Mouse (Mus musculus) lung, embryonic 15.5 days (tissue): ENCODE data around the gene Fnbp1. TPM values are rescaled to one million over a fixed set of nuclear protein-coding genes. Genes with fewer than 3 reads are reported as not detected.

Source experiments
- ATAC-seq: fragments of 200-750 bp; cut with Nextera tagmentation; 2 replicates; pipeline ENCODE4 v1.8.0; 2017; ENCODE audit warnings: moderate number of reproducible peaks, borderline replicate concordance; ENCODE audit not compliant: low FRiP score, low TSS enrichment; ENCODE audit errors: extremely low read depth
- H3K27ac ChIP-seq: fragments of 300-500 bp; sonication (generic); 2 replicates; pipeline ENCODE4 v1.5.1; 2015; ENCODE audit warnings: moderate library complexity, mild to moderate bottlenecking, inconsistent platforms
- H3K27me3 ChIP-seq: fragments of 300-500 bp; sonication (generic); 2 replicates; pipeline ENCODE4 v1.6.1; 2015; ENCODE audit warnings: inconsistent platforms
- H3K36me3 ChIP-seq: fragments of 300-500 bp; sonication (generic); 2 replicates; pipeline ENCODE4 v1.6.1; 2015; ENCODE audit warnings: inconsistent platforms
- H3K4me1 ChIP-seq: fragments of 300-500 bp; sonication (generic); 2 replicates; pipeline ENCODE4 v1.6.1; 2015; ENCODE audit warnings: inconsistent platforms
- H3K4me2 ChIP-seq: fragments of 300-500 bp; sonication (generic); 2 replicates; pipeline ENCODE4 v1.6.1; 2015; ENCODE audit warnings: inconsistent platforms, mild to moderate bottlenecking, moderate library complexity
- H3K4me3 ChIP-seq: fragments of 300-500 bp; sonication (generic); 2 replicates; pipeline ENCODE4 v1.5.1; 2015; ENCODE audit warnings: mild to moderate bottlenecking, inconsistent platforms
- H3K9ac ChIP-seq: fragments of 300-500 bp; sonication (generic); 2 replicates; pipeline ENCODE4 v1.6.1; 2015; ENCODE audit warnings: inconsistent platforms
- H3K9me3 ChIP-seq: fragments of 300-500 bp; sonication (generic); 2 replicates; pipeline ENCODE4 v1.6.1; 2016; ENCODE audit warnings: inconsistent platforms
- WGBS: fragments of 180-500 bp; shearing (Covaris S2); methylation state at CpG from one replicate; pipeline ENCODE4 v1.1.7; 2015; 5-methylcytosine and 5-hydroxymethylcytosine counted together
- polyA plus RNA-seq: library from polyadenylated mRNA; unstranded; fragments of >200 nt; fragmentation: Nextera tagmentation; extraction: Ambion mirVana; gene quantifications from 2 replicates; pipeline ENCODE4 v1.2.1, GENCODE M21; 2015

Fnbp1 gene
- polyA plus RNA-seq, 1 experiment from 2014 or later = 17.7 TPM

DNA sequence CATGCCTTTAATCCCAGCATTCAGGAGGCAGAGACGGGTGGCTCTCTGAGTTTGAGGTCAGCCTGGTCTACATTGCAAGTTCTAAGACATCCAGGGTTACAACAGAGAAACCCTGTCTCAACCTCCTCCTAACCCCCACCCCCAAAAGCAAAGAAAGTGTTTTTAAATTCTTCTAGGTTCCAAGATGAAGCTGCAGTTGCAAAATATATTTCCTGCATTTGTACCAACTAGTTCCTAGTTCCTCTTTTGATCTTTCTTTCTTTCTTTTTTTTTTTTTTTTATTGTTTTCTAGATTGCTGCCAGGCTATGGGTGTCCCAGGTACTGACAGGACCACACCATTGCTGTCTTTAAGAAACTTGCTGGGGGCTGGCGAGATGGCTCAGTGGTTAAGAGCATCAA lies 66.6 kb downstream of the Fnbp1 start:
- no peaks in the 10 kb centered on the region for H3K4me1 ChIP-seq
- H3K9ac ChIP-seq = no peak overlapping the region
- H3K27me3 ChIP-seq = no peaks in the 10 kb centered on the region
- no peak overlapping the region for H3K27ac ChIP-seq
- H3K36me3 ChIP-seq = peaks cover 10% of the 10 kb centered on the region
- 87% methylated on average over 2 of the region's 2 CpGs for WGBS
- H3K4me2 ChIP-seq = no peak overlapping the region
- no peak overlapping the region for H3K4me3 ChIP-seq
- no peaks in the 10 kb centered on the region for H3K9me3 ChIP-seq
- no peak for ATAC-seq

DNA sequence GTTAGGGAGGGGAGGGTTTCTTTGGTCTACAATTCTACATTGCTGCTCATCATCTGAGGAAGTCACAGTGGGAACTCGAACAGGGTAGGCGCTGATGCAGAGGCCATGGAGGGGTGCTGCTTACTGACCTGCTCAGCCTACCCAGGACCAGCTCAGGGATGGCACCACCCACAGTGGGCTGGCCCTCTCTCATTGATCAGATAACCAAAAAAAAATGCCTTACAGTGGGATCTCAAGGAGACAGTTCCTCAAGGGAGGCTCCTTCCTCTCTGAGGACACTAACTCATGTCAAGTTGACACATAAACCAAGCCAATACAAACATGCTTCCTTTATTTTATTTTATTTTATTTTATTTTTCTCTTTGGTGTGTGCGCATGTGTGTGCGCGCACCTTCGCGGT lies 72.3 kb downstream of the Fnbp1 start:
- no peak overlapping the region for H3K4me3 ChIP-seq
- peaks cover 10% of the 10 kb centered on the region for H3K4me1 ChIP-seq
- 0 out of 2 replicates have a peak overlapping the region, but pooled peaks have one; percentile 67 for H3K27ac ChIP-seq
- no peaks in the 10 kb centered on the region for H3K27me3 ChIP-seq
- peaks cover 10% of the 10 kb centered on the region for H3K36me3 ChIP-seq
- WGBS = 97% methylated on average over 7 of the region's 7 CpGs
- no peak overlapping the region for H3K4me2 ChIP-seq
- ATAC-seq = no peak
- no peaks in the 10 kb centered on the region for H3K9me3 ChIP-seq
- H3K9ac ChIP-seq = no peak overlapping the region

DNA sequence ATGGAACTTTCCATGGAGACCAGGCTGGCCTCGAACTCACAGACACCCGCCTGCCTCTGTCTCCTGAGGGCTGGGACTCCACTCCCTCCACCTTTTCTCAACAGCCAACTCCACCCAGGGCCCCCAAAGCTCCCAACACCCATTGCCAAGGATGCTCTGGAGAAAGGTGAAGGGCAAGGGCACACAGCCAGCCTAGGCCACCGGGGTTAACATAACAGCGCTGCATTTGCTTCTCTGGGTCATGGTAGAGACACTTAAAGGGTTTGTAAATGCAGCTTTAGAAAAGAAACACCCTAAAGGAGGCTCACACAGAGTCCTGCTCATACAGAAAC lies 72.7 kb downstream of the Fnbp1 start:
- Histone ChIP-seq H3K36me3 (peaks cover 10% of the 10 kb centered on the region), H3K27me3 (no peaks in the 10 kb centered on the region), H3K27ac (peak overlapping the region; percentile 67), H3K4me1 (peaks cover 10% of the 10 kb centered on the region), H3K4me3 (no peak overlapping the region), H3K9me3 (no peaks in the 10 kb centered on the region), H3K9ac (no peak overlapping the region), H3K4me2 (no peak overlapping the region)
- 88% methylated on average over 4 of the region's 4 CpGs for WGBS
- ATAC-seq = no peak

DNA sequence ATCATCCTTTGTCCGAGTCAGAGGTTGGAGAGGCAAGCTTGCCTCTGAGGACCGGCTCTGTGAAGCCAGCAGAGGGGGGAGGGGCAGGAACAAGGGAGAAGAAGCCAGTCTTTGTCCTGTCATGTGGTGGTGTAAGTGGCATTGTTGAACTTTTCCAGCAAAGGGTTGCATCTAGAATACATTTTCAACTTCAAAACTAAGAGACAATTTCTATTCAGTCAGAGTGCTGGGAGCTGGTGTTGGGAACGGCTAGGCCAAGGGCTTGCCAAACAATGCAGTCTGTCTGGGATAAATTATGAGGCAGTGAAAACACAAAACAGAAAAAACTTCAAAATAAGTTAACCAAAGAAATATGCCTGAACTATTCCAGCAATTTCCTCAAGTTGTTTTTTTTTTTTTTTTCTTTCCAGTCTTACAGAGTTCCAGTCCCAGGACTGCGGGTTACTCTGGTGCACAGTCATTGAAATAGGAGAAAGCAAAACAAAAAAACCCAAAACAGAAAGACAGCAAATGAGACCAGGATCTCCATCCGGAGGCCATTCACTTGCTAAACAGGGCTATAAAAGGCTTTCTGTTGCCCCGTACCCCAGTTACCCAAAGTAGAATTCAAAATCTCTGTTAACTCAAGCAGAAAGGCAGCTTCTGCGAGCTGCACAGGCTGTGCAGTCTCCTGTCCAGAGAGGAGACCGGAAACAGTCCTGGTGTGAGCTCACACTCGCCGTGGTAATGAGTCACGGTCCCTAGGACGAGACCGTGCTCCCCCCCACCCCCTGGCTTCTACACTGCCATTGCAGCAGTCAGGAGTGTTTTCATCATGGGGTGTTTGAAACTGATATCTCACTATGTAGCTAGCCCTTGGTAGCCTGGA lies 73.3 kb downstream of the Fnbp1 start:
- H3K4me3 ChIP-seq = no peak overlapping the region
- no peaks in the 10 kb centered on the region for H3K9me3 ChIP-seq
- 54% methylated on average over 13 of the region's 13 CpGs for WGBS
- no peak for ATAC-seq
- no peak overlapping the region for H3K4me2 ChIP-seq
- no peaks in the 10 kb centered on the region for H3K27me3 ChIP-seq
- no peak overlapping the region for H3K9ac ChIP-seq
- peaks cover 10% of the 10 kb centered on the region for H3K4me1 ChIP-seq
- H3K27ac ChIP-seq = peak overlapping the region; percentile 67
- peaks cover 10% of the 10 kb centered on the region for H3K36me3 ChIP-seq

DNA sequence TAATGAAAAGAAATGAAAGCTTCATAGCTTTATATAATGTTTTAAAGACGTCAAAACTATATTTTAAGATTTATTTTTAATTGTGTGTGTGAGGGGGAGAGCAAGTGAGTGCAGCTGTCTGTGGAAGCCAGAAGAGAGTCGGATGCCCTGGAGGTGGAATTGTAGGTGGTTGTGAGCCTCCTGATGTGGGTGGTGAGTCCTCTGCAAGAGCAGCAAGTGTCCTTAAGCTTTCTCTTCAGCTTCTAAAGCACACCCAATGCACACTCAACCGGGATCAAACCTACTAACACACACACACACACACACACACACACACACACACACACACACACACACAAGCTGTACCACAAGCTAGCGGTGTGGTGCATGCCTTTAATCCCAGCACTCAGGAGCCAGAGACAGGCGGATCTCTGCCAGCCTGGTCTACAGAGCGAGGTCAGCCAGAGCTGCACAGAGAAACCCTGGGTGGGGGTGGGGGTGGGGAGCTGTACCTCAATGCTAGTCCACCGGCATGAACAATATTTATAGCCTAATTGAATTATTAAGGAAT lies 74.0 kb downstream of the Fnbp1 start:
- WGBS = 66% methylated on average over 7 of the region's 7 CpGs
- Histone ChIP-seq H3K4me1 (peaks cover 10% of the 10 kb centered on the region), H3K4me2 (no peak overlapping the region)

DNA sequence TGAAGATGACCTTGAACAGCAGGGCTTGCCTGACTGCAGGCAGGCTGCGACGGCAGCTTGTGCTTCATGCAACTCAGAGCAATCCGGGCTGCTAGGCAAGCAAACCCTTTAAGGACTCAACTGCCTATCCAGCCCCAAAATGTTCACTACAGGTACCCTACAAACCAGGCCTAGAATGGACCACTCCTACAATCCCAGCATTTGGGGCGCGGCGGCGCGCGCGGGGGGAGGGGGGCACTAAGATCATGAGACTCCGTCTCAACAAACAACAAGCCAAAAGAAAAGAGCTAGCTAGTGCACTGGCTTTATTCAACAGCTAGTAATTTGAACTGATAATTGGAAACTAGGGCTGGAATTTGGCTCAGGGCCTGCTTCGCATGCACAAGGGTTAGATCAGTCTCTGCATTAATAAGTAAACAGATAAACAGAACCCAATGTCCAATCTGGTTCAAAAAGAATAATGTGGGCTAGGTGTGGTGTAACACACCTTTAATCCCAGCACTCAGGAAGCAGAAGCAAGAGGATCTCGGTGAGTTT lies 74.7 kb downstream of the Fnbp1 start:
- H3K4me1 ChIP-seq = peaks cover 10% of the 10 kb centered on the region
- peaks cover 3% of the 10 kb centered on the region; the same call in 1 of the 2 replicates for H3K36me3 ChIP-seq
- no peak overlapping the region for H3K4me3 ChIP-seq
- no peak overlapping the region for H3K27ac ChIP-seq
- WGBS = 83% methylated on average over 13 of the region's 13 CpGs
- H3K4me2 ChIP-seq = no peak overlapping the region
- H3K9me3 ChIP-seq = no peaks in the 10 kb centered on the region
- no peaks in the 10 kb centered on the region for H3K27me3 ChIP-seq
- no peak for ATAC-seq
- H3K9ac ChIP-seq = no peak overlapping the region

More for the DNA sequence above, 74.0 kb downstream of the Fnbp1 start:
- H3K27ac ChIP-seq = peak overlapping the region; percentile 17; the same call in 1 of the 2 replicates
- H3K9me3 ChIP-seq = no peaks in the 10 kb centered on the region
- H3K27me3 ChIP-seq = no peaks in the 10 kb centered on the region
- H3K36me3 ChIP-seq = peaks cover 8% of the 10 kb centered on the region
- H3K4me3 ChIP-seq = no peak overlapping the region
- no peak overlapping the region for H3K9ac ChIP-seq
- ATAC-seq = no peak; the same call in 1 of the 2 replicates

DNA sequence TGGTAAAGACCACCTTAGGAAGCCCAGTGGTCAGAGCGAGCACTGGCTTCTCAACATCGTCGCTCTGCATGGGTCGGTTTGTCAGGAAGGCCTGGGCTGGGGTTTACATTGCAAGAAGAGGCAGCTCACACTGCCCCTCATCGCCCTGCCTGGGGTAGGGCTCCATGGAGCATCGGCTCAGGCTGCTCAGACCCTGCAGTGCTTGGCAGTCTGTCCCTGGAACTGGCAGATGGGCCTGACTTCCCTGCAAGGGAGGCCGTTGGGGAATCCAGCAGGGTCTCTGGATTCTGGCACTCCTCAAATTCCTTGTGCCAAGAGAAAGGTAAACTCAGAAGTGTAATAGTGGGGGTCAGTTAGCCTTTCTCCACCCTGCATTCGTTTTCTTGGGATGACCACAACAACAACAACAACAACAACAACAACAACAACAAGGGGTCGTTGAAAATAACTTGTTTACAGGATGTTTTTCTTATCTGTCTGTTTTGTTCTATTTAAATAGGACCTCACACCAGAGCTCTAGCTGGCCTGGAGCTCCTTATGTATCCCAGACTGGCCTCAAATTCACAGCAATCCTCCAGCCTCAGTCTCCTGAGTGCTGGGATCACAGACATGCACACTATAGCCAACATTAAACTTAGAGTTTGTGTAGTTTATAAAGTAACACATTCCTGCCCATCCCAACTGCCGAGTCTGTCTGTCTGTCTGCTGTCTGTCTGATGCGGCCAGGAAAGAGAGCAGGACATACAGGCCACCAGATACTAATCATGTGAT lies 75.6 kb downstream of the Fnbp1 start:
- peaks cover 10% of the 10 kb centered on the region for H3K4me1 ChIP-seq
- H3K27ac ChIP-seq = no peak overlapping the region
- 73% methylated on average over 11 of the region's 11 CpGs for WGBS
- no peaks in the 10 kb centered on the region for H3K36me3 ChIP-seq
- no peaks in the 10 kb centered on the region for H3K9me3 ChIP-seq
- H3K4me3 ChIP-seq = no peak overlapping the region
- H3K27me3 ChIP-seq = no peaks in the 10 kb centered on the region
- no peak overlapping the region for H3K4me2 ChIP-seq
- no peak overlapping the region for H3K9ac ChIP-seq
- ATAC-seq = no peak

DNA sequence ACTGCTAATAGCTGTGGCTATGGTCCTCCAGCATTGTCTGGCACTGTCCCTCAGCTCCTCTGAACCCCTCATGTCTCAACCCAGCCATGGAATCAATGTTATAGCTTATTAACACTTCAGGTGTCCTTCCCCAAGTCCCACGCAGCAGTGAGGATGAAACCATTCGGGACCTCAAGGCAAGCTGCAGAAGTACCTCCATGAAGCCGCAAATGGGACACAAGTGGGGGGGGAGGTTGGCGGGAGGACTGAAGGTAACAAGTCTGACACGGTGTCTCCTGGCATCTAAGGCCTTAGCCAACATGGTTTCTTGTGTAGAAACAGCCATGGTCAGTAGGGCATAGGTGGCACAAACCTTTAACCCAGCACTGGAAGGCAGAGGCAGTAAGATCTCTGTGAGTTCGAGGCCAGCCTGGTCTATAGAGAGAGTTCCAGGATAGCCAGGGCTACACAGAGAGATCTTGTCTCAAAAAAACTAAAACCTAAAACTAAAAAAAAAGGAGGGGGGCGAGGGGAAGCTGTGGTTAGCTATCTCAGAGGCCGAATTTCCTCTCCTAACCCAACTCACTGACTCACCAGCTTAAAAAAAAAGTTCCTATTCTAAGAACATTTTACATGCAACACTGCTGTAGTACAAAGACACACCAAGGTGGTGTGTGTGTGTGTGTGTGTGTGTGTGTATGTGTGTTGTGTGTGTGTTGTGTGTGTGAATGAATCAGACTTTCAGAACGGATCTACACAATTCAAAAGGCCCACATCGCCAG lies 79.8 kb downstream of the Fnbp1 start:
- no peaks in the 10 kb centered on the region for H3K9me3 ChIP-seq
- peaks cover 5% of the 10 kb centered on the region; the same call in 1 of the 2 replicates for H3K36me3 ChIP-seq
- H3K27ac ChIP-seq = no peak overlapping the region
- 87% methylated on average over 10 of the region's 10 CpGs for WGBS
- no peak overlapping the region for H3K4me3 ChIP-seq
- ATAC-seq = no peak
- H3K4me1 ChIP-seq = no peaks in the 10 kb centered on the region
- no peak overlapping the region for H3K9ac ChIP-seq
- no peaks in the 10 kb centered on the region for H3K27me3 ChIP-seq
- H3K4me2 ChIP-seq = no peak overlapping the region

DNA sequence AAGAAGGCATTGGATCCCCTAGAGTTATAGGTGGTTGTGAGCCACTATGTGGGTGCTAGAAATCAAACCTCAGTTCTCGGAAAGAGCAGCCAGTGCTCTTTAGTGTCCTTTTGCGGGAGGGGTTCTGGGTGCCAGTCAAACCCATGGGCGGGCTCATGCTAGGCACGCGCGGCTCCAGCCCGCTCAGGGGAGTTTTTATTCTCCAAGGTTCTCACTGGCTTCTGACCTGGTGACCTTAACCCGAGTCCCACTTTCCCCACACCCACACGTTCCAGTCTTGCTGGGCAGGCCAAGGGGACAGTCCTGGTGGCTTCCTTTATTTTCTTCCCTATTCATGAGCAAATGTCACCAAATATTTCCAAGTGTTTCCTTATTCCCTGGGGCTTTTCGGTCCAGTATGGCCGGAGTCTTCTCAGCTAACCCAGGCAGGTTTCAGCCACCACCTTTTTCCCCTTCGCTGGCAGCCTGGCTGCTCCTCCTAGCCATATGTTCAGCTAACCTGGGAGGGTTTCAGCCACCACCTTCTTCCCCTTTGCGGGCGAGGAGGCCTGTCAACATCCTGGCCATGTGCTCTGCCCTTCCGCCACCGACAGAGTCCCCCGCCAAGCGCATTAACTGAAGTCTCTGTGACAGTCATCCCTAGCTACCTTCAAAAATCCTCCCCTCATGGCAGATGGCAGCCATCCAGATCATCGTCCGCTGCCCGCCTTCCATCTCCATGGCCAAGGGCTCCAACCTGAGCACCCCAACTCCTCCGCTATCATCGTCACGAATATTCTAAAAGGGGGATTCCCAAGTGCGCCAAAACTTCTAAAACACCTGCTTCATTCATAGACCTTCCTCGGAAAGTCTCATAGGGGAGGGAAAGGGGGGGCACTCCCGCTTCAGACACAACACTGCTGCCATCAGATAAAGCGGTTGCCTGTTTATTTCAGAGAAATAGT lies 80.7 kb downstream of the Fnbp1 start:
- no peak for ATAC-seq
- 79% methylated on average over 28 of the region's 28 CpGs for WGBS

DNA sequence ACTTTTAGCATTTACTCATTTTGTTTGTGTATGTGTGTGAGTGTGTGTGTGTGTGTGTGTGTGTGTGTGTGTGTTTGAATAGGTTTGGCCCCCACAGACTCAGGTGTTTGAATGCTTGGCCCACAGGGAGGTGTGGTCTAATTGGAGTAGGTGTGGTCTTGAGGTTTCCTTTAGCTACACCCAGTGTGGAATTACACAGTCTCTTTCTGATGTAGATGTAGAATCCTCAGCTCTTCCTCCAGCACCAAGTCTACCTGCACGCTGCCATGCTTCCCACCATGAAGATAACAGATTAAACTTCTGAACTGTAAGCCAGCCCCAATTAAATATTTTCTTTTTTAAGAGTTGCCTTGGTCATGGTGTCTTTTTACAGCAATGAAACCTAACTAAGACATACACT lies 81.5 kb downstream of the Fnbp1 start:
- Histone ChIP-seq H3K27me3 (no peaks in the 10 kb centered on the region), H3K36me3 (peaks cover 19% of the 10 kb centered on the region; the same call in 1 of the 2 replicates), H3K27ac (no peak overlapping the region), H3K4me2 (no peak overlapping the region), H3K9me3 (no peaks in the 10 kb centered on the region; the same call in 1 of the 2 replicates), H3K4me3 (no peak overlapping the region), H3K4me1 (no peaks in the 10 kb centered on the region), H3K9ac (no peak overlapping the region)
- WGBS = 84% methylated on average over 1 of the region's 1 CpGs
- ATAC-seq = no peak

More for the DNA sequence above, 80.7 kb downstream of the Fnbp1 start:
- Histone ChIP-seq H3K9me3 (no peaks in the 10 kb centered on the region; the same call in 1 of the 2 replicates), H3K4me3 (no peak overlapping the region), H3K4me2 (no peak overlapping the region), H3K9ac (no peak overlapping the region), H3K27ac (no peak overlapping the region), H3K4me1 (no peaks in the 10 kb centered on the region), H3K36me3 (peaks cover 14% of the 10 kb centered on the region; the same call in 1 of the 2 replicates), H3K27me3 (no peaks in the 10 kb centered on the region)
